Mouse (Mus musculus) liver, embryonic 15.5 days (tissue): ENCODE measurements around the gene Hmgb1. TPM values are rescaled to one million over a fixed set of nuclear protein-coding genes. Genes with fewer than 3 reads are reported as not detected.

Experiments
- ATAC-seq: fragments of 200-750 bp; cut with Nextera tagmentation; 2 replicates; pipeline ENCODE4 v1.8.0; 2017; ENCODE audit warnings: moderate number of reproducible peaks, mild to moderate bottlenecking, moderate library complexity; ENCODE audit not compliant: insufficient read depth
- H3K27ac ChIP-seq: fragments of 300-500 bp; sonication (generic); replicated peaks from 2 replicates; pipeline ENCODE4 v1.5.1; 2015; ENCODE audit warnings: mild to moderate bottlenecking, inconsistent platforms
- H3K27me3 ChIP-seq: fragments of 300-500 bp; sonication (generic); 2 replicates; pipeline ENCODE4 v1.6.1; 2015; ENCODE audit warnings: mild to moderate bottlenecking, inconsistent platforms
- H3K36me3 ChIP-seq: fragments of 300-500 bp; sonication (generic); replicated peaks from 2 replicates; pipeline ENCODE4 v1.6.1; 2015; ENCODE audit warnings: moderate library complexity, mild to moderate bottlenecking, inconsistent platforms
- H3K4me1 ChIP-seq: fragments of 300-500 bp; sonication (generic); replicated peaks from 2 replicates; pipeline ENCODE4 v1.6.1; 2015; ENCODE audit warnings: inconsistent platforms
- H3K4me2 ChIP-seq: fragments of 300-500 bp; sonication (generic); 2 replicates; pipeline ENCODE4 v1.6.1; 2015; ENCODE audit warnings: moderate library complexity, mild to moderate bottlenecking, inconsistent platforms
- H3K4me3 ChIP-seq: fragments of 300-500 bp; sonication (generic); replicated peaks from 2 replicates; pipeline ENCODE4 v1.5.1; 2015; ENCODE audit warnings: mild to moderate bottlenecking, inconsistent platforms
- H3K9ac ChIP-seq: fragments of 300-500 bp; sonication (generic); 2 replicates; pipeline ENCODE4 v1.6.1; 2015; ENCODE audit warnings: moderate library complexity, mild to moderate bottlenecking, inconsistent platforms
- H3K9me3 ChIP-seq: fragments of 300-500 bp; sonication (generic); replicated peaks from 2 replicates; pipeline ENCODE4 v1.6.1; 2016; ENCODE audit warnings: inconsistent platforms
- WGBS: fragments of 180-500 bp; shearing (Covaris S2); methylation state at CpG from one replicate; pipeline ENCODE4 v1.1.7; 2015; ENCODE audit warnings: mixed read lengths; ENCODE audit not compliant: insufficient replicate concordance; 5-methylcytosine and 5-hydroxymethylcytosine counted together
- polyA plus RNA-seq: library from polyadenylated mRNA; unstranded; fragments of >200 nt; fragmentation: Nextera tagmentation; extraction: Ambion mirVana; gene quantifications from 2 replicates; pipeline ENCODE4 v1.2.1, GENCODE M21; 2015

Hmgb1 gene
- polyA plus RNA-seq, 1 experiment from 2014 or later, result 440 TPM

- Histone ChIP-seq H3K27me3 (no peaks in the 10 kb centered on the region), H3K4me3 (peak overlapping the region; percentile 83), H3K9ac (peak overlapping the region; percentile 85), H3K4me2 (peak overlapping the region; percentile 82), H3K4me1 (peaks cover 38% of the 10 kb centered on the region), H3K27ac (peak overlapping the region; percentile 97), H3K9me3 (no peaks in the 10 kb centered on the region), H3K36me3 (peaks cover 21% of the 10 kb centered on the region)
- ATAC-seq, result peak; percentile 17
- WGBS, result under 1% methylated on average over 20 of the region's 20 CpGs
Measured at GRCm38 (mm10) chr5:149184844-149185186, 526 bp upstream of the Hmgb1 start.

GRCm38 (mm10) chr5:149183721-149184103, 577 bp downstream of the Hmgb1 start:
- peak; percentile 50 for ATAC-seq
- H3K4me2 ChIP-seq, result peak overlapping the region; percentile 82
- peak overlapping the region; percentile 83 for H3K4me3 ChIP-seq
- no peaks in the 10 kb centered on the region for H3K27me3 ChIP-seq
- peaks cover 29% of the 10 kb centered on the region for H3K4me1 ChIP-seq
- H3K9ac ChIP-seq, result peak overlapping the region; percentile 78
- H3K9me3 ChIP-seq, result no peaks in the 10 kb centered on the region
- H3K36me3 ChIP-seq, result peaks cover 11% of the 10 kb centered on the region; the same call in 1 of the 2 replicates
- under 1% methylated on average over 13 of the region's 13 CpGs for WGBS
- H3K27ac ChIP-seq, result peak overlapping the region; percentile 97

- no peak for ATAC-seq
- Histone ChIP-seq H3K27ac (peak overlapping the region; percentile 97), H3K4me1 (peaks cover 29% of the 10 kb centered on the region), H3K4me2 (peak overlapping the region; percentile 82), H3K4me3 (peak overlapping the region; percentile 83), H3K9ac (peak overlapping the region; percentile 78), H3K27me3 (no peaks in the 10 kb centered on the region), H3K9me3 (no peaks in the 10 kb centered on the region), H3K36me3 (peaks cover 9% of the 10 kb centered on the region; the same call in 1 of the 2 replicates)
- WGBS, result 7% methylated on average over 1 of the region's 1 CpGs
Measured at GRCm38 (mm10) chr5:149183122-149183521, 1.2 kb downstream of the Hmgb1 start.

- ATAC-seq, result no peak
- Histone ChIP-seq H3K9ac (no peak overlapping the region), H3K4me3 (no peak overlapping the region), H3K27me3 (no peaks in the 10 kb centered on the region), H3K27ac (no peak overlapping the region), H3K9me3 (no peaks in the 10 kb centered on the region), H3K36me3 (0 out of 2 replicates have a peak, but pooled peaks cover 6% of the 10 kb centered on the region), H3K4me2 (peak overlapping the region; percentile 82), H3K4me1 (peaks cover 28% of the 10 kb centered on the region)
- WGBS, result 74% methylated on average over 5 of the region's 5 CpGs
Measured at GRCm38 (mm10) chr5:149182186-149182870, 2.0 kb downstream of the Hmgb1 start.

GRCm38 (mm10) chr5:149179826-149180225, 4.5 kb downstream of the Hmgb1 start:
- 80% methylated on average over 3 of the region's 3 CpGs for WGBS
- no peaks in the 10 kb centered on the region for H3K36me3 ChIP-seq
- no peak overlapping the region for H3K9ac ChIP-seq
- H3K4me2 ChIP-seq, result no peak overlapping the region
- no peak for ATAC-seq
- no peak overlapping the region for H3K4me3 ChIP-seq
- peaks cover 6% of the 10 kb centered on the region for H3K4me1 ChIP-seq
- no peaks in the 10 kb centered on the region for H3K27me3 ChIP-seq
- H3K27ac ChIP-seq, result no peak overlapping the region
- H3K9me3 ChIP-seq, result no peaks in the 10 kb centered on the region

DNA sequence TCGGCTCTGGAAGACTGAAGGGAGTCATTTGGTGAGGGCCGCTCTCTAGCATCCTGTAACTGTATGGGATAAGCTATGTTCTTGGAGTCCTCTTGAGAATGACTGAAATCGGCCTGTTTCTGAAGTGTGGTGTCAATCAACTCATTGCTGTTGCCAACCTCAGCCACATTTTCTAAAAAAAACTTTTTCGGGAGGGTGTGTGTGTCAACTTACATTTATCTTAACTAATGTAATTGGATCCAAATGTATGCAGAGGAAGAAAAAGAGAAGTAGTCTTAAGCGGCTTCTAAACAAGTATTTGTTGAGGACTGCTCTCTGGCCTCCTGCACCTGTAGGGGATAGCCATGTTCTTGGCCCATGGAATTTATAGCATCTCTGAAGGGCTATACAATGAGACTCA, 6.2 kb downstream of the Hmgb1 start:
- Histone ChIP-seq H3K36me3 (no peaks in the 10 kb centered on the region), H3K9ac (no peak overlapping the region), H3K4me3 (no peak overlapping the region), H3K9me3 (no peaks in the 10 kb centered on the region), H3K4me1 (peaks cover 6% of the 10 kb centered on the region), H3K27ac (no peak overlapping the region), H3K27me3 (no peaks in the 10 kb centered on the region), H3K4me2 (no peak overlapping the region)
- 70% methylated on average over 5 of the region's 5 CpGs for WGBS
- no peak for ATAC-seq

GRCm38 (mm10) chr5:149175736-149176135, 8.6 kb downstream of the Hmgb1 start:
- no peak overlapping the region for H3K4me2 ChIP-seq
- no peak overlapping the region for H3K4me3 ChIP-seq
- H3K27me3 ChIP-seq, result no peaks in the 10 kb centered on the region
- H3K4me1 ChIP-seq, result peaks cover 6% of the 10 kb centered on the region; the same call in 1 of the 2 replicates
- no peaks in the 10 kb centered on the region for H3K9me3 ChIP-seq
- no peak overlapping the region for H3K27ac ChIP-seq
- 89% methylated on average over 6 of the region's 6 CpGs for WGBS
- H3K9ac ChIP-seq, result no peak overlapping the region
- ATAC-seq, result no peak
- H3K36me3 ChIP-seq, result no peaks in the 10 kb centered on the region

GRCm38 (mm10) chr5:149174527-149174926, 9.8 kb downstream of the Hmgb1 start:
- no peak for ATAC-seq
- Histone ChIP-seq H3K9me3 (no peaks in the 10 kb centered on the region), H3K9ac (no peak overlapping the region), H3K4me1 (peaks cover 7% of the 10 kb centered on the region; the same call in 1 of the 2 replicates), H3K27me3 (no peaks in the 10 kb centered on the region), H3K36me3 (no peaks in the 10 kb centered on the region), H3K27ac (no peak overlapping the region), H3K4me3 (no peak overlapping the region), H3K4me2 (no peak overlapping the region)
- 73% methylated on average over 7 of the region's 7 CpGs for WGBS

DNA sequence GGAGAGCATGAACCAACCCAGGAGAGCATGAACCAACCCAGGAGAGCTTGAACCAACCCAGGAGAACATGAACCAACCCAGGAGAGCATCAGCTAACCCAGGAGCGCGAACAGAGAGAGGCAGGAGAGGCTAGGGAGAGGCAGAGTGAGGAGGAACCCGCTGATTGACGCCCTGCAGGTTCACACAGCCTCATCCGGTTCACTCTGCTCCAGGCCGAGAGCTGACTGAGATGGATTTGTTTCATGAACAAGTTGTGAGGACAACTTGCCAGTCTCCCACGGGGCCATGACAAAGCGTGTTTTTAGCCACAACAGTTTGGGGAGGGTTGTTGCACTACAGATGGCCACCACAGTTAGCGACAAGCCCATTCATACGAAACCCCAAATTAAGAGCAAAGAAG, 12.0 kb downstream of the Hmgb1 start:
- H3K27ac ChIP-seq, result no peak overlapping the region
- H3K27me3 ChIP-seq, result no peaks in the 10 kb centered on the region
- H3K36me3 ChIP-seq, result no peaks in the 10 kb centered on the region
- H3K4me2 ChIP-seq, result no peak overlapping the region
- no peak for ATAC-seq
- peaks cover 7% of the 10 kb centered on the region; the same call in 1 of the 2 replicates for H3K4me1 ChIP-seq
- WGBS, result 58% methylated on average over 10 of the region's 10 CpGs
- no peak overlapping the region for H3K9ac ChIP-seq
- no peak overlapping the region for H3K4me3 ChIP-seq
- H3K9me3 ChIP-seq, result no peaks in the 10 kb centered on the region

DNA sequence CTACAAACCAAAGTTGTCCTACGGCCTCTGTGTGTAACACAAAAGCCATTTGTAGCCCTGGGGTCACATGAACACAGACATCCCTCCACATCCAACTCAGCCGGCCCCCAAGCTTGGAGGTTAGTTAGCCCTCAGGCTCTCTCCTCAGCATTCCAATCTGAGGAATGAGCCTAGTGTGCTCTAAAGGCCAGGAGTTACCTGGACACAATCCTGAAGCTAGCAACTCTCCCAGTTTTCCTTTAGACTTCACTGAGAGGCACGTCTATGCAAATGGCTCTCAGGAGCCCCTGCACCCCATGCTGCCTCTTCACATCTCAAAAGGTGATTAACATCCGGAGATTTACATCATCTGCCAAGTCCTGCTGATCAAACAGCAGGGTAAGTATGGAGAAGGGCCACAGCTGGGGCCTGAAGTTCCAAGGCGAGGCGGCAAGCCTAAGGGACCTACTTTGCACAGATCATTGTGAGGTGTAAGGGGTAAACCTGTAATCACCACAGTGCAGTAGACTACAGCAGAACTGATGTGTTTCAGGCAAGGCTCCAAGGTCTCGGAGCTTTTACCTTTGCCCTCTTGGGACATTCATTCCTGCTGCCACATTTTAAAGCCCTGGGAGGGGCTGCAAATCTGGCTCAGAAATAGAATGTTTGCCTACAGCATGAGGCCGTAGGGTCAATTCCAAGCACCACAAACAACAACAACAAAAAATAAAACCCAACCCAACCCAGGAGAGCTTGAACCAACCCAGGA, 13.3 kb downstream of the Hmgb1 start:
- no peaks in the 10 kb centered on the region for H3K9me3 ChIP-seq
- no peak overlapping the region for H3K27ac ChIP-seq
- no peaks in the 10 kb centered on the region for H3K36me3 ChIP-seq
- H3K9ac ChIP-seq, result no peak overlapping the region
- WGBS, result 58% methylated on average over 8 of the region's 8 CpGs
- no peak overlapping the region for H3K4me2 ChIP-seq
- ATAC-seq, result no peak
- H3K27me3 ChIP-seq, result no peaks in the 10 kb centered on the region
- H3K4me3 ChIP-seq, result no peak overlapping the region
- peaks cover 7% of the 10 kb centered on the region; the same call in 1 of the 2 replicates for H3K4me1 ChIP-seq

GRCm38 (mm10) chr5:149168816-149169215, 15.5 kb downstream of the Hmgb1 start:
- H3K9me3 ChIP-seq, result no peaks in the 10 kb centered on the region
- 73% methylated on average over 9 of the region's 9 CpGs for WGBS
- H3K27ac ChIP-seq, result no peak overlapping the region
- H3K27me3 ChIP-seq, result no peaks in the 10 kb centered on the region
- H3K36me3 ChIP-seq, result no peaks in the 10 kb centered on the region
- peaks cover 14% of the 10 kb centered on the region for H3K4me1 ChIP-seq
- no peak overlapping the region for H3K4me2 ChIP-seq
- no peak for ATAC-seq
- H3K4me3 ChIP-seq, result no peak overlapping the region
- H3K9ac ChIP-seq, result no peak overlapping the region
